Mouse (Mus musculus): ENCODE data around the gene Ywhah. TPM values are rescaled to one million over a fixed set of nuclear protein-coding genes. Genes with fewer than 3 reads are reported as not detected.
"Not testable (repeated sequence)": the region's sequence is repeated elsewhere in the genome, so short reads cannot be mapped to it uniquely, and the experiment has no call there.

Ywhah gene
- polyA plus RNA-seq, 1 experiment from 2014 or later = 388 TPM

DNA sequence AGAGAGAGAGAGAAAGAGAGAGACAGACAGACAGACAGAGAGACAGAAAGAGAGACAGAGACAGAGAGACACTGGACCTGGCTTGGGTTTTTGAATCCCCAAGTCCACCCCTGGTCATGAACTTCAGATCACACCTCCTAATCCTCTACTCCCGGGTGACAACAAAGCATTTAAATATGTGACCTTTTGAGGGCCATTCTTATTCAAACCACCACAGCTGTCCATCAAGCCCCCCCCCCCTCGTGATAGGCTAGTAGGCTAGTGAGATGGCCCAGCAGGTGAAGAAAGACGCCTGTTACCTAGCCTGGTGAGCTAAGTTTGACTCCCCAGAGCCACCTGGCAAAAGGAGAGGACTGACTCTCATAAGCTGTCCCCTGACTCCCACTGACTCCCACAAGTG is 16.3 kb downstream of the Ywhah start:
- no peak overlapping the region for H3K4me3 ChIP-seq
- no peaks in the 10 kb centered on the region for H3K36me3 ChIP-seq
- ATAC-seq (ENCODE audit: low FRiP score, low read depth) = no peak
- no peaks in the 10 kb centered on the region for H3K27me3 ChIP-seq
- H3K9me3 ChIP-seq = no peaks in the 10 kb centered on the region
- WGBS = 48% methylated on average over 3 of the region's 3 CpGs
- H3K9ac ChIP-seq = no peak overlapping the region
- no peak overlapping the region for H3K27ac ChIP-seq
- H3K4me1 ChIP-seq = 0 out of 2 replicates have a peak, but pooled peaks cover 5% of the 10 kb centered on the region
- H3K4me2 ChIP-seq (replicated peaks) = no peak overlapping the region

DNA sequence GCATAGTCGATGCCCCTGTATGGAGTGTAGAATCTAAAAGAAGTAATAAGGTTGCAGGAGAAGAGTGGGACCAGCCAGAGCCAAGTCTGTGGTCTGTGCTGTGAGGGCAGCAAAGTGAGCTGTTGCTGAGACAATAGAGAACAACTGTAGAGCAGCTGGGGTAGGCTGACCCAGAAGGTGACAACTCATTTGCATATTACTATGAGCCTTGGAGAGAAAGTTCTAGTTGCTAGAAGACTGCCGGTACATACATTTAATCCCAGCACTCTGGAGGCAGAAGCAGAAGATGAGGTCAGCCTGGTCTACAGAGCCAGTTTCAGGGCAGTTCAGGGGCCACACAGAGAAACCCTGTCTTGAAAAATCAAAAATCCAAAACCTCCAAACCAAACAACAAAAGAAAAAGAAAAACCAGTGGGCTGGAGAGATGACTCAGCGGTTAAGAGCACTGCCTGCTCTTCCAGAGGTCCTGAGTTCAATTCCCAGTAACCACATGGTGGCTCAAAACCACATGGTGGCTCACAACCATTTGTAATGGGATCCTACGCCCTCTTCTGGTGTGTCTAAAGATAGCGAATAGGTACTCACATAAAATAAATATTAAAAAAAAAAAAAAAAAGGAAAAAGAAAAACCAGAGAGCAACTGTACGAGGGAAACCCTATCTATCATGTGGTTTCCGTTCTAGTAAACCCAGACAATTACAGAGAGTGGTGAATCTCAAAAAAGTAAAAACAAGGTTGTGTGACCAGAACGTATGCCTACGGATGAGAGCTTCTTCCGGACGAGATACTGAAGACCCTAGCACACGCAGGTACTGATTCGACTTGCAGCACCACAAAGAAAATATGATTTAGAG is 20.3 kb downstream of the Ywhah start:
- Histone ChIP-seq H3K27ac (no peak overlapping the region), H3K9me3 (no peaks in the 10 kb centered on the region), H3K4me3 (no peak overlapping the region), H3K27me3 (no peaks in the 10 kb centered on the region), H3K4me1 (no peaks in the 10 kb centered on the region), H3K4me2 (replicated peaks) (peak overlapping the region; percentile 59), H3K36me3 (no peaks in the 10 kb centered on the region), H3K9ac (no peak overlapping the region)
- 45% methylated on average over 13 of the region's 13 CpGs for WGBS
- no peak; the same call in 1 of the 2 replicates for ATAC-seq (ENCODE audit: low FRiP score, low read depth)

DNA sequence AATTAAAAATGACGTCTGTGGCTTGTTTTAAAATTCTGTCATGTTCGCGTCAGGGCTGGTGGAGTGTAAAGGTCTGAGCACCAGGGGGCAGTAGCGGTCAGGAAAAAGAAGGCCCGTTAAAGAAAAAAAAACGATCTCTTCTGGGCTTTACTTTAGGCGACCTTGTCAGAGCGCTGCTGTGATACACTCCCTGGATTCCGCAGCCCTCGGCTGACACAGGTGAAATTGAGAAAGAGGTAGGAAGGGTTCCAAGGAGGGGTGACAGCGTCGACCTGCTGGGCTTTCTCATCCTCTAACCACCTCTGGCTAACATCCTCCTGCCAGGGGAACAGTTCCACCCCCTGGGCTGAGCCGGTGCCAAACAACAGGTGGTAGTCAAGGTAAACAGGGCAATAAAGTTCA is 20.9 kb downstream of the Ywhah start:
- Histone ChIP-seq H3K9ac (no peak overlapping the region), H3K27ac (no peak overlapping the region), H3K27me3 (no peaks in the 10 kb centered on the region), H3K4me1 (no peaks in the 10 kb centered on the region), H3K9me3 (no peaks in the 10 kb centered on the region), H3K36me3 (no peaks in the 10 kb centered on the region), H3K4me3 (peak overlapping the region; percentile 25), H3K4me2 (replicated peaks) (peak overlapping the region; percentile 59)
- 3% methylated on average over 13 of the region's 13 CpGs for WGBS
- ATAC-seq (ENCODE audit: low FRiP score, low read depth) = peak; percentile 36; the same call in 1 of the 2 replicates

DNA sequence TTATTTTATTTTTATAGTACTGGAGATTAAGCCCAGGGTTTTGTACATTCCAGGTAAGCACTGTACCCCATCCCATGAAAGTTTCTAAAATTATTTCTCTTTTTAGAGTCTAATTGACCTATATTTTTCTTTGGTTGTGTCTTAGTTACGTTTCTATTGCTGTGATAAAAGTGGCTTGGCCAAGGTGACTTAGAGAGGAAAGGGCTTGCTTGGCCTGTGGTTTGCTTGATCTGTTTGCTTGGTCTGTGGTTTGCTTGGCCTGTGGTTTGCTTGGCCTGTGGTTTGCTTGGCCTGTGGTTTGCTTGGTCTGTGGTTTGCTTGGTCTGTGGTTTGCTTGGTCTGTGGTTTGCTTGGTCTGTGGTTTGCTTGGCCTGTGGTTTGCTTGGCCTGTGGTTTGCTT is 22.1 kb downstream of the Ywhah start:
- H3K4me1 ChIP-seq; H3K27me3 ChIP-seq; H3K36me3 ChIP-seq; H3K9ac ChIP-seq; ATAC-seq (ENCODE audit: low FRiP score, low read depth); H3K4me2 ChIP-seq (replicated peaks); H3K9me3 ChIP-seq; H3K4me3 ChIP-seq; H3K27ac ChIP-seq: not testable (repeated sequence)
- WGBS = 89% methylated on average over 1 of the region's 1 CpGs

DNA sequence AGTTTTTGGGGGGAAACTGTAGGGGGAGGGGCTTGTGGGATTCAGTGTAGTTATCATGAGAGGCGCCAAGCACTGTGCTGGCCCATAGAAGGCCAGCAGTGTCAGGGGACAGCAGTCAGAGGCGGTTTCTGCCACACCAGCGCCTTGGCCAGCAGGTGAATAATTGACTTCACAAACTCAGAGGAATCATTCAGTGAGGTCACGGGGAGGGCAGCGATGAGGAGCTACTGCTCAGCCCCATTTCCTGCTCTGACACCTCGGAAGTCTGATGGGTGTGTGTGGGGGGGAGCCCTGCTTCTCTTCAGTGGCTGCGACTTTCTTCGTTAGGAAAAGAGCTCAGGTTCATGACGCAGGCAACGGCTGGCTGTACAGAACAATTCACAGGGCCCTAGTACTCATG is 24.8 kb downstream of the Ywhah start:
- ATAC-seq (ENCODE audit: low FRiP score, low read depth) = no peak
- Histone ChIP-seq H3K4me1 (no peaks in the 10 kb centered on the region), H3K4me2 (replicated peaks) (no peak overlapping the region), H3K4me3 (no peak overlapping the region), H3K27ac (no peak overlapping the region), H3K36me3 (no peaks in the 10 kb centered on the region), H3K9me3 (no peaks in the 10 kb centered on the region), H3K27me3 (no peaks in the 10 kb centered on the region), H3K9ac (no peak overlapping the region)
- whole genome bisulfite sequencing = 58% methylated on average over 10 of the region's 10 CpGs

DNA sequence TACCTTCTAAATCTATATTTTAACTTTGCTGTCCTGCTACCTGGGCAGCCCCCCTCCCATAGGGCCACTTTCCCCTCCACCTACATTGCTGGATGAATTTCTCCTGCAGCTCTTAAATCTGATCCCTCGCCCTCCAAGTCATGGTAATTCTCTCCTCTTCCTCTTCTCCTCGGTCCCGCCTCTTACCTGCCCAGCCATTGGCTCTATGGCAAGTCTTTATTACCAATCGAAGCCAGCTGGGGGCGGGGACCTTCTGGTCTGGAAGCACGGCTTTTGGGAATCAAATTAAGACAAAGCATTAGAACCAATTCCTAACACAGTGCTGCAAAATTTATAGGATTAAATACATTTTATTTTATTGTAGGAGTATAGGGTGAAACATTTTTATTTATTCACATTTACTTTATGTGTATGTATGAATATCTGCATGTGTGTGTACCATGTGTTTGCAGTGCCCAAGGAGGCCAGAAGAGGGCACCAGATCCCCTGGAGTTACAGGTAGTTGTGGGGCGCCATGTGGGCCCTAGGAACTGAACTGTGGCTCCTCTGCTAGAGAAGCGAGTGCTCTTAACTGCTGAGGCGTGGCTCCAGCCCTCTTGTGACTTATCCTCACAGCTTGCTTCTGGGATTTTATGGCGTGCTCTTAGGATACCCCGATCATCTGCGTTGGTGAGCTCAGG is 26.2 kb downstream of the Ywhah start:
- H3K9ac ChIP-seq = no peak overlapping the region
- no peak overlapping the region for H3K4me2 ChIP-seq (replicated peaks)
- H3K4me1 ChIP-seq = no peaks in the 10 kb centered on the region
- H3K27ac ChIP-seq = no peak overlapping the region
- H3K36me3 ChIP-seq = no peaks in the 10 kb centered on the region
- 87% methylated on average over 12 of the region's 12 CpGs for WGBS
- H3K9me3 ChIP-seq = no peaks in the 10 kb centered on the region
- no peak for ATAC-seq (ENCODE audit: low FRiP score, low read depth)
- H3K4me3 ChIP-seq = no peak overlapping the region
- H3K27me3 ChIP-seq = no peaks in the 10 kb centered on the region

DNA sequence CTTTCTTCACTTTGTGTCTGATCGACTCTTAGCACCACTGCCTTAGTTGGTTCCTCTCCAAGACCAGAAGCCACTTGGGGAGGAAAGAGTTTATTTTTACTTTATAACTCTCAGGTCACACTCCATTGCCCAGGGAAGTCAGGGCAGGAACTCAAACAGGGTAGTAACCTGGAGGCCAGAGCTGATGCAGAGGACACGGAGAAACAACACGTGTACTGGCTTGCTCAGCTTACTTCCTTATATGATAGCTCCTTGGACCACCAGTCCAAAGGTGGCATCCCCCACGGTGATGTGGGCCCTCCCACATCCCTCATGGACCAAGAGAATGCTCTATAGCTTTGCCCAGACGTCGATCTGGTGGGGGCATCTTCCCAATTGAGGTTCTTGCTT is 26.7 kb downstream of the Ywhah start:
- Histone ChIP-seq H3K9me3 (no peaks in the 10 kb centered on the region), H3K36me3 (no peaks in the 10 kb centered on the region), H3K4me3 (no peak overlapping the region), H3K9ac (no peak overlapping the region), H3K4me2 (replicated peaks) (no peak overlapping the region), H3K27ac (no peak overlapping the region), H3K27me3 (no peaks in the 10 kb centered on the region), H3K4me1 (no peaks in the 10 kb centered on the region)
- ATAC-seq (ENCODE audit: low FRiP score, low read depth) = no peak
- 87% methylated on average over 6 of the region's 6 CpGs for WGBS

DNA sequence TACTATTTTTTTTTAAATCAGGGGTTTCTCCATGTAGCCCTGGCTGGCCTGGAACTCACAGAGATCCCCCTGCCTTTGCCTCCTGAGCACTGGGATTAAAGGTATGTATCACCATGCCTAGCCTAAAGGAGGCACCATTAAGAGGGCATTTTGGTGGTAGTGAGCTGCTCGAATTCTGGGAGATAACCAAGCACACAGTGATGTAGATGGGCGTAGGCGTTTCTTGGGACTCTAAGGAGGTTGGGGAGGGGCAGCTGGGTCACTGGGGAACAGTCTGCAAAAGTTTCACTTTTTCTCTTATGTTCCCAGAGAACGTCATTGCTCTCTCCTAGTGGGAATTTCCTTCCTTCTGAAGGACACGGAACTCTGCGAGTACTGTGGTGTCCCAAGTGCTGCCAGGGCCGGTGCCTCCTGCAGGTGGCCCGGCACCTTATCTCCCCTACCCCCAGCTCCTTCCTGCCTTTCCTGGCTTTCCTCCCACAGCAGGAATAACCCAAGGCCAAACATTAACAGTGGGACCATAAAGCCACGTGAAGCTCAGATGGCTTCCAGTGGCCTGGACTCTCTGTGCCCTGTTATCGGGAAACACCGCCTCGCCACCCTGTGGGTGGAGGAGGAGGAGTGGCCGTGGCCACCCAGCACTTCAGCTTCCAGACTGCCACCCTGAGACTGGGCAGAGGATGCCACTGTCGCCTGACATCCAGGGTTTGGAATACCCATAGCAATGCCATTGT is 34.4 kb downstream of the Ywhah start:
- no peak for ATAC-seq (ENCODE audit: low FRiP score, low read depth)
- Histone ChIP-seq H3K9ac (no peak overlapping the region), H3K36me3 (no peaks in the 10 kb centered on the region), H3K27me3 (no peaks in the 10 kb centered on the region), H3K4me1 (no peaks in the 10 kb centered on the region), H3K9me3 (no peaks in the 10 kb centered on the region), H3K27ac (no peak overlapping the region), H3K4me3 (no peak overlapping the region), H3K4me2 (replicated peaks) (no peak overlapping the region)
- 73% methylated on average over 14 of the region's 14 CpGs for whole genome bisulfite sequencing

DNA sequence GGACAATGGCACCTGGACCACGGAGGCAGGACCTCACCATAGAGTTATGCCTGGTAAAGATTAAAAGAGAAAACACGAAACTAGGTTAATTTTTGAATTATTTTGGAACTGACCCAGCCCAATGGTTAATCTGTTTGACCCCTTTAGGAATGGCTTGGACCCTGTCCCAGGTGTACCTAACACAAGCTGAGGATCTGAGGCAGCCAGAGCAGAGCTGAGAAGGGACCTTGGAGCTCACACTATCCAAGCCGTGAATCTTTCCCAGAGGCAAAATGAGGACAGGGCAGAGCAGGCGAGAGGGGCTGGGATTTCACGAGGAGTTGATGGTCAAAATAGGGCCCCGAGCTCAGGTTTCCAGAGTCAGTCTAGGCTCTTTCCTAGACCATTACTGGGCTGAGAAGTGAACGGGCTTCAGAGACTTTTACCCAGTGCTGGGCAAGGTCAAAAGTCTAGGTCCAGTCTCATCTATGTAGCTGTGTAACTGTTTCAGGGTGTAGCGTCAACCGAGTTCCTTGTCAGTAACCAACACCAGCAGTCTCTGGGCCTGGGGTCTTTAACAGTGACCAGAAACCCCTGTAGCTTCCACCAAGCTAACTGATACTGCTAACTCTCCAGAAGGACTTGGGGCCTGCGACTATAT is 37.6 kb downstream of the Ywhah start:
- WGBS = 68% methylated on average over 10 of the region's 10 CpGs
- Histone ChIP-seq H3K4me2 (replicated peaks) (no peak overlapping the region), H3K27me3 (no peaks in the 10 kb centered on the region), H3K27ac (no peak overlapping the region), H3K36me3 (no peaks in the 10 kb centered on the region), H3K9me3 (no peaks in the 10 kb centered on the region), H3K4me1 (no peaks in the 10 kb centered on the region), H3K9ac (no peak overlapping the region), H3K4me3 (no peak overlapping the region)
- no peak for ATAC-seq (ENCODE audit: low FRiP score, low read depth)

DNA sequence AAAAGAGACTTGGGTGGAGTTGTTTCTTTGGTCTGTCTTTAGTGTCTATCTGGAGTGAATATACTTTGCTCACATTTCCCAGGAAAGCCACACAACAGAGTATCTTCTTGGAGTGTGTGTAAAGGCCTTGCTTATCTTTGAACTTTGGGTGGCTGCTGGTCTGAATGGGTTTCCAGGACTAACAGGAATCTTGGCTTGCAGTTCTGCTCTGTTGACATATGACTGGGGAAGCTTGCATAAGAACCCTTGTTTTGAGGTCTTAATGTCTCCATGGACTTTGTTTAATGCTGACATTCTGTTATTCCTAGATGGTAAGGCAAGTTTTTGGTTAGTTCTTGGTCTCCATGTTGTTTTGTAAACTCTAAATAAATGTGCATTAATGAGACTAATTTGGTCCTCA is 51.5 kb downstream of the Ywhah start:
- H3K4me2 ChIP-seq (replicated peaks) = no peak overlapping the region
- no peaks in the 10 kb centered on the region for H3K4me1 ChIP-seq
- no peaks in the 10 kb centered on the region for H3K36me3 ChIP-seq
- no peak overlapping the region for H3K9ac ChIP-seq
- no peak overlapping the region for H3K27ac ChIP-seq
- no peak for ATAC-seq (ENCODE audit: low FRiP score, low read depth)
- no peak overlapping the region for H3K4me3 ChIP-seq
- no peaks in the 10 kb centered on the region for H3K27me3 ChIP-seq
- H3K9me3 ChIP-seq = no peaks in the 10 kb centered on the region

DNA sequence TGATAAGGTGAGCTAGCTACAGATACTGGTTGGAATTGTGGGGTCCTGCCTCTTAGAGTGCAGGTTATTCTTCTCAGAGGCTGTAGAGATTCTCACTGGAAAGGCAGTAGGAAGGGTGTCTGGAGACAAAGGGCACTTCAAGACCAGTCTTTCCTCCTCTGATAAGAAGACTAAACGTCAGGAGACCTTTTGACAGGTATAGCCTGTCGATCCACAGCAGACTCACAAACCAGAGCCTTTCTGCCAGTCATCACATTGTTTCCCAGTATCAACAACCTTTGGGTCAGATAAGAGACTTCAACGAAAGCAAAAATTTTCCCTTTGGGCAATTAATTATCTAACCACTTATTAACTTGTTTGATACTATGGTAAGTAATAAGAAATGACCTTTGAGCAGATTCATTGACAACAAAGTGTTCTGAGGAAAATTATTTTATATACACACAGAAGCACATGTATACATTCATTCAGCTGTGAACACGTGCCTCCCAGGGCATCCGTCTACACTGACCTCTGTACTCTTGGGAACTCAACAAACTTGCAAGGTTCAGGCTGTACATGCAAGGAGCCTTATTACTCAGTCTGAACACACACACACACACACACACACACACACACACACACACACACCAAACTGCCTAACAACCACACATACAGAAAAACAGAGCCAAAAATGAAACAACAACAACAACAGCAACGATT is 58.0 kb downstream of the Ywhah start:
- Histone ChIP-seq H3K27me3 (no peaks in the 10 kb centered on the region), H3K9ac (no peak overlapping the region), H3K4me3 (no peak overlapping the region), H3K27ac (no peak overlapping the region), H3K9me3 (no peaks in the 10 kb centered on the region), H3K4me2 (replicated peaks) (no peak overlapping the region), H3K4me1 (no peaks in the 10 kb centered on the region), H3K36me3 (no peaks in the 10 kb centered on the region)
- ATAC-seq (ENCODE audit: low FRiP score, low read depth) = no peak
- 85% methylated on average over 6 of the region's 6 CpGs for WGBS

Measured in limb, embryonic 13.5 days (tissue).